Mouse (Mus musculus) 3T3-L1 (cell line): ENCODE results near the gene Kansl1l.

ENCODE experiments used
- DNase-seq: peaks from one replicate; pipeline ENCODE4 v3.0.0-alpha.2; 2015; ENCODE audit warnings: low read depth, low spot score

The Kansl1l gene

GRCm38 (mm10) chr1:66817453-66817839, at the start of gene Kansl1l:
Gene Kansl1l (minus strand): TSS chr1:66817562.
- peak; percentile 84 for DNase-seq

- DNase-seq, result no peak
Measured at GRCm38 (mm10) chr1:66865633-66866032, 48.3 kb upstream of the Kansl1l start.

- peak; percentile 16 for DNase-seq
Measured at GRCm38 (mm10) chr1:66863741-66864495, 46.6 kb upstream of the Kansl1l start.

GRCm38 (mm10) chr1:66862712-66863511, 45.5 kb upstream of the Kansl1l start, which contains the start of gene Acadl:
Gene Acadl (minus strand): TSS chr1:66863277.
- peak; percentile 80 for DNase-seq

GRCm38 (mm10) chr1:66861764-66862672, 44.7 kb upstream of the Kansl1l start:
- DNase-seq, result peak; percentile 58

- DNase-seq, result no peak
Measured at GRCm38 (mm10) chr1:66847506-66847905, 30.1 kb upstream of the Kansl1l start.

GRCm38 (mm10) chr1:66845690-66846318, 28.4 kb upstream of the Kansl1l start:
- peak; percentile 88 for DNase-seq

GRCm38 (mm10) chr1:66841938-66842337, 24.6 kb upstream of the Kansl1l start:
- DNase-seq, result no peak

- no peak for DNase-seq
Measured at GRCm38 (mm10) chr1:66841510-66841909, 24.1 kb upstream of the Kansl1l start.

- DNase-seq, result no peak
Measured at GRCm38 (mm10) chr1:66839755-66840438, 22.5 kb upstream of the Kansl1l start.

- DNase-seq, result no peak
Measured at GRCm38 (mm10) chr1:66839135-66839534, 21.8 kb upstream of the Kansl1l start.

GRCm38 (mm10) chr1:66838184-66839042, 21.1 kb upstream of the Kansl1l start:
- DNase-seq, result peak; percentile 79

GRCm38 (mm10) chr1:66837207-66837606, 19.8 kb upstream of the Kansl1l start:
- DNase-seq, result no peak

GRCm38 (mm10) chr1:66832636-66833165, 15.3 kb upstream of the Kansl1l start:
- DNase-seq, result no peak

- DNase-seq, result no peak
Measured at GRCm38 (mm10) chr1:66831824-66832600, 14.7 kb upstream of the Kansl1l start.

- DNase-seq, result no peak
Measured at GRCm38 (mm10) chr1:66829400-66830080, 12.2 kb upstream of the Kansl1l start.

- no peak for DNase-seq
Measured at GRCm38 (mm10) chr1:66821966-66822365, 4.6 kb upstream of the Kansl1l start.

- no peak for DNase-seq
Measured at GRCm38 (mm10) chr1:66820241-66820640, 2.9 kb upstream of the Kansl1l start.
